Comparison of ENCODE assay signal across 20 mouse cellular contexts in genomic region chr1:172432587-172432955, GRCm38 (mm10). TPM values are rescaled to one million over a fixed set of nuclear protein-coding genes. Genes with fewer than 3 reads are reported as not detected.
DNase-seq lines count a peak whose midpoint lies in the region; ATAC-seq and TF ChIP-seq lines count a peak whose summit lies in the region.
"Had no signal": no experiment of that assay in that cellular context is flagged by ENCODE, and none has a peak within 500 bp of the region (broad histone marks: within the 10 kb centered on the region; RNA-seq: fewer than 3 reads in every experiment).

No protein-coding gene starts in this region.

- DNase-seq in heart, adult 8-10 months (ENCODE audit: low spot score): no peak
- DNase-seq in kidney, adult 18-20 months: no peak
- no peak for DNase-seq in heart, postnatal 0 days (ENCODE audit: low spot score)
- DNase-seq in cerebellum, postnatal 10 days: no peak
- DNase-seq: B cell, adult 2 months; cerebellum, adult 11 months; forebrain, postnatal 0 days; gastrocnemius, postnatal 36 days; thymus, postnatal 14 days had no signal

- TF ChIP-seq EP300 in heart, postnatal 0 days (IDR thresholded peaks at IDR 0.05; ENCODE audit: low read depth): no peak

- WGBS in heart, embryonic 11.5 days (ENCODE audit: insufficient replicate concordance): 59% methylated on average over 3 of the region's 3 CpGs
- WGBS in kidney, embryonic 15.5 days: 42% methylated on average over 3 of the region's 3 CpGs
- 34% methylated on average over 3 of the region's 3 CpGs for WGBS in heart, postnatal 0 days

- no peaks in the 10 kb centered on the region for H3K27me3 ChIP-seq in heart, embryonic 11.5 days (ENCODE audit: control insufficient read depth, insufficient read depth, low read length)
- H3K27me3 ChIP-seq in kidney, embryonic 15.5 days: no peaks in the 10 kb centered on the region
- H3K27me3 ChIP-seq in heart, postnatal 0 days (ENCODE audit: control insufficient read depth, insufficient read depth, low read length): no peaks in the 10 kb centered on the region
- H3K27me3 ChIP-seq: CH12.LX, Patski had no signal

- H3K4me1 ChIP-seq in heart, embryonic 11.5 days (ENCODE audit: control insufficient read depth, insufficient read depth, low read length): peaks cover 22% of the 10 kb centered on the region
- peaks cover 47% of the 10 kb centered on the region for H3K4me1 ChIP-seq in kidney, embryonic 15.5 days
- no peaks in the 10 kb centered on the region for H3K4me1 ChIP-seq in embryonic fibroblast, embryonic 13.5 days (ENCODE audit: control insufficient read depth, insufficient read depth, low read length)
- peaks cover 20% of the 10 kb centered on the region for H3K4me1 ChIP-seq in heart, postnatal 0 days (ENCODE audit: control insufficient read depth, insufficient read depth)

- H3K27ac ChIP-seq in heart, embryonic 11.5 days (ENCODE audit: low read depth, low read length): 0 out of 2 replicates have a peak overlapping the region, but pooled peaks have one; percentile 2
- H3K27ac ChIP-seq in kidney, embryonic 15.5 days: peak overlapping the region; percentile 85
- H3K27ac ChIP-seq in embryonic fibroblast, embryonic 13.5 days (ENCODE audit: insufficient read depth, low read length): 0 out of 2 replicates have a peak overlapping the region, but pooled peaks have one; percentile 3
- no peak overlapping the region for H3K27ac ChIP-seq in heart, postnatal 0 days (ENCODE audit: low read depth)
- H3K27ac ChIP-seq: hindbrain, embryonic 10.5 days; midbrain, embryonic 10.5 days had no signal

- ATAC-seq in heart, embryonic 11.5 days (replicated peaks; ENCODE audit: insufficient number of reproducible peaks, low FRiP score, low TSS enrichment): no peak
- no peak for ATAC-seq in kidney, embryonic 15.5 days (replicated peaks; ENCODE audit: low FRiP score)
- ATAC-seq in heart, postnatal 0 days (ENCODE audit: insufficient read depth, low read depth): 0 out of 2 replicates have a peak, but pooled peaks have one; percentile 7
- ATAC-seq in monocyte, adult 5-6 weeks (replicated peaks; ENCODE audit: insufficient number of reproducible peaks, low FRiP score, low TSS enrichment, poor library complexity, severe bottlenecking): no peak
- ATAC-seq: forebrain, postnatal 0 days; hindbrain, embryonic 16.5 days; Patski had no signal

- H3K4me2 ChIP-seq in heart, embryonic 11.5 days: no peak overlapping the region
- 0 out of 2 replicates have a peak overlapping the region, but pooled peaks have one; percentile 15 for H3K4me2 ChIP-seq in kidney, embryonic 15.5 days
- no peak overlapping the region for H3K4me2 ChIP-seq in heart, postnatal 0 days (ENCODE audit: low read depth, low read length)

- no peaks in the 10 kb centered on the region for H3K9me3 ChIP-seq in heart, embryonic 11.5 days (replicated peaks; ENCODE audit: control insufficient read depth, low read length)
- H3K9me3 ChIP-seq in kidney, embryonic 15.5 days (replicated peaks): no peaks in the 10 kb centered on the region
- no peaks in the 10 kb centered on the region for H3K9me3 ChIP-seq in heart, postnatal 0 days (replicated peaks; ENCODE audit: control insufficient read depth, low read length)
- H3K9me3 ChIP-seq: G1E; hindbrain, embryonic 10.5 days; midbrain, embryonic 10.5 days had no signal

- H3K4me3 ChIP-seq in heart, embryonic 11.5 days (ENCODE audit: low read depth, low read length): no peak overlapping the region
- H3K4me3 ChIP-seq in kidney, embryonic 15.5 days (replicated peaks): no peak overlapping the region
- H3K4me3 ChIP-seq in embryonic fibroblast, embryonic 13.5 days (ENCODE audit: insufficient read depth, low read length): no peak overlapping the region
- H3K4me3 ChIP-seq in heart, postnatal 0 days (ENCODE audit: low read depth, low read length): no peak overlapping the region
- H3K4me3 ChIP-seq: hindbrain, embryonic 10.5 days; midbrain, embryonic 10.5 days had no signal

- H3K9ac ChIP-seq in heart, embryonic 11.5 days (ENCODE audit: low read depth, low read length): no peak overlapping the region
- H3K9ac ChIP-seq in kidney, embryonic 15.5 days: no peak overlapping the region
- no peak overlapping the region for H3K9ac ChIP-seq in heart, postnatal 0 days (replicated peaks; ENCODE audit: low read depth, low read length)
- H3K9ac ChIP-seq: forebrain, postnatal 0 days had no signal

- TF ChIP-seq CTCF in embryonic fibroblast, embryonic 13.5 days (IDR thresholded peaks at IDR 0.05; ENCODE audit: borderline replicate concordance, insufficient read depth, low read length): no peak
- TF ChIP-seq CTCF in heart, postnatal 0 days (IDR thresholded peaks at IDR 0.05; ENCODE audit: low read depth): no peak

- no peak for TF ChIP-seq POLR2A in embryonic fibroblast, embryonic 13.5 days (IDR thresholded peaks at IDR 0.05; ENCODE audit: low read depth, low read length)

- H3K36me3 ChIP-seq in heart, embryonic 11.5 days (ENCODE audit: control insufficient read depth, insufficient read depth, low read length): no peaks in the 10 kb centered on the region
- H3K36me3 ChIP-seq in kidney, embryonic 15.5 days: no peaks in the 10 kb centered on the region
- no peaks in the 10 kb centered on the region for H3K36me3 ChIP-seq in heart, postnatal 0 days (replicated peaks; ENCODE audit: control insufficient read depth, insufficient read depth, low read length)
- H3K36me3 ChIP-seq: G1E; hindbrain, embryonic 10.5 days; midbrain, embryonic 10.5 days had no signal

RNA-seq across cellular contexts. Expression of gene Slamf9, which starts 42.6 kb away (rescaled TPM):
- polyA plus RNA-seq in heart, embryonic 11.5 days (2014; fragmentation: Nextera tagmentation; extraction: Ambion mirVana): 1.1 and 1.2 TPM in 2 replicates
- 1 to 10 TPM in 2 of 4 experiments, under 1 TPM in 2; 0.27 to 2.3 (median 1.1) TPM for total RNA-seq in heart, adult 8-10 months (2022)
- polyA plus RNA-seq in kidney, embryonic 15.5 days (2015; fragmentation: Nextera tagmentation; extraction: Ambion mirVana): 0.73 and 1.1 TPM in 2 replicates
- 0.63 and 2.5 TPM in 2 replicates for polyA plus RNA-seq in embryonic fibroblast, embryonic 13.5 days (2011; ENCODE audit: insufficient read length, low read depth, missing spikeins)
- 1.9 and 5.8 TPM in 2 replicates for total RNA-seq in heart, postnatal 0 days (2014; rRNA removed; ENCODE audit: low replicate concordance)
- 1.6 and 2.0 TPM in 2 replicates for polyA plus RNA-seq in heart, postnatal 0 days (2015; fragmentation: Nextera tagmentation; extraction: Ambion mirVana)
- 17.0 to 25.6 TPM (median 21.4 TPM) in 3 replicates for total RNA-seq in monocyte, adult 5-6 weeks (2017)
- total RNA-seq: G1E; layer of hippocampus, postnatal 25 days had no signal
- polyA plus RNA-seq: G1E; hindbrain, embryonic 10.5 days had no signal

RNA-seq across cellular contexts. Expression of gene Igsf9, which starts 49.0 kb away (rescaled TPM):
- polyA plus RNA-seq in heart, embryonic 11.5 days (2014; fragmentation: Nextera tagmentation; extraction: Ambion mirVana): 9.3 and 12.0 TPM in 2 replicates
- under 1 TPM; 0.12 to 0.87 (median 0.78) TPM for total RNA-seq in heart, adult 8-10 months (2022)
- polyA plus RNA-seq in kidney, embryonic 15.5 days (2015; fragmentation: Nextera tagmentation; extraction: Ambion mirVana): 45.0 and 46.0 TPM in 2 replicates
- 5.4 and 6.4 TPM in 2 replicates for polyA plus RNA-seq in embryonic fibroblast, embryonic 13.5 days (2011; ENCODE audit: insufficient read length, low read depth, missing spikeins)
- 3.2 and 15.5 TPM in 2 replicates for total RNA-seq in heart, postnatal 0 days (2014; rRNA removed; ENCODE audit: low replicate concordance)
- polyA plus RNA-seq in heart, postnatal 0 days (2015; fragmentation: Nextera tagmentation; extraction: Ambion mirVana): 0.75 and 0.78 TPM in 2 replicates
- 1.1 to 6.0 TPM (median 1.2 TPM) in 3 replicates for total RNA-seq in monocyte, adult 5-6 weeks (2017)
- polyA plus RNA-seq: G1E had no signal

RNA-seq across cellular contexts. Expression of gene Pigm, which starts 56.2 kb away (rescaled TPM):
- polyA plus RNA-seq in heart, embryonic 11.5 days (2014; fragmentation: Nextera tagmentation; extraction: Ambion mirVana): 8.8 and 9.8 TPM in 2 replicates
- total RNA-seq in heart, adult 8-10 months (2022): 1 to 10 TPM; 3.1 to 4.2 (median 3.6) TPM
- polyA plus RNA-seq in kidney, embryonic 15.5 days (2015; fragmentation: Nextera tagmentation; extraction: Ambion mirVana): 7.6 and 7.9 TPM in 2 replicates
- 11.5 and 12.9 TPM in 2 replicates for polyA plus RNA-seq in embryonic fibroblast, embryonic 13.5 days (2011; ENCODE audit: insufficient read length, low read depth, missing spikeins)
- 13.8 and 14.8 TPM in 2 replicates for total RNA-seq in heart, postnatal 0 days (2014; rRNA removed; ENCODE audit: low replicate concordance)
- polyA plus RNA-seq in heart, postnatal 0 days (2015; fragmentation: Nextera tagmentation; extraction: Ambion mirVana): 2.1 and 2.2 TPM in 2 replicates
- 17.5 to 26.9 TPM (median 23.7 TPM) in 3 replicates for total RNA-seq in monocyte, adult 5-6 weeks (2017)
